Mouse (Mus musculus) layer of hippocampus, adult 2 months (tissue): ENCODE results near the gene Fam160a2. TPM values are rescaled to one million over a fixed set of nuclear protein-coding genes. Genes with fewer than 3 reads are reported as not detected.
"Not testable (repeated sequence)": the region's sequence is repeated elsewhere in the genome, so short reads cannot be mapped to it uniquely, and the experiment has no call there.

Source experiments
- DNase-seq, 2 experiments: peaks; one replicate each; pipeline ENCODE4 v3.0.0; 2022; ENCODE audit warnings: low spot score in 2 of 2
- H3K27ac ChIP-seq: fragments of 200-600 bp; 2 replicates; pipeline ENCODE4 v1.8.1; 2022
- H3K4me3 ChIP-seq: fragments of 200-600 bp; 2 replicates; pipeline ENCODE4 v1.8.1; 2022; ENCODE audit warnings: mild to moderate bottlenecking
- CTCF ChIP-seq: fragments of 200-600 bp; conservative IDR thresholded peaks from 2 replicates; pipeline ENCODE4 v1.8.1; 2022; ENCODE audit warnings: antibody characterized with exemption, mild to moderate bottlenecking, moderate library complexity
- total RNA-seq, 2 experiments: library from RNA; stranded (reverse); gene quantifications; 2 replicates each; pipeline ENCODE4 v1.2.3; 2021

Gene Fam160a2
- total RNA-seq, 2 experiments from 2014 or later = 59.7 to 66.1 TPM

- no peak for DNase-seq
- Histone ChIP-seq H3K4me3 (no peak overlapping the region), H3K27ac (no peak overlapping the region)
- no peak for TF ChIP-seq CTCF
These were observed 16.7 kb upstream of the Fam160a2 start for GRCm38 (mm10) chr7:105416529-105416928.

- peak in 1 of 2 experiments; percentile 30 for DNase-seq
- Histone ChIP-seq H3K27ac (no peak overlapping the region), H3K4me3 (no peak overlapping the region)
- TF ChIP-seq CTCF = no peak
These were observed 14.5 kb upstream of the Fam160a2 start for GRCm38 (mm10) chr7:105414385-105414784.

GRCm38 (mm10) chr7:105411874-105412632 is 12.2 kb upstream of the Fam160a2 start:
- peak; percentile 77 to 90 for DNase-seq
- not testable (repeated sequence) for H3K27ac ChIP-seq, H3K4me3 ChIP-seq
- TF ChIP-seq CTCF = peak; percentile 97

- Histone ChIP-seq H3K27ac (no peak overlapping the region), H3K4me3 (no peak overlapping the region)
- no peak for DNase-seq
- no peak for TF ChIP-seq CTCF
These were observed 6.5 kb upstream of the Fam160a2 start for GRCm38 (mm10) chr7:105406322-105406721.

GRCm38 (mm10) chr7:105404268-105404667 is 4.4 kb upstream of the Fam160a2 start, which contains the start of gene Cnga4:
Cnga4 (plus strand) TSS chr7:105404568.
- no peak for TF ChIP-seq CTCF
- H3K27ac ChIP-seq = no peak within 1 kb of the TSS
- H3K4me3 ChIP-seq = no peak within 1 kb of the TSS
- no peak for DNase-seq

- peak in 1 of 2 experiments; percentile 14 for DNase-seq
- TF ChIP-seq CTCF = no peak
- H3K27ac ChIP-seq = peak overlapping the region; percentile 93
- H3K4me3 ChIP-seq = peak overlapping the region; percentile 96
These were observed 558 bp downstream of the Fam160a2 start for GRCm38 (mm10) chr7:105399058-105399934.

GRCm38 (mm10) chr7:105396126-105396525 is 3.7 kb downstream of the Fam160a2 start:
- no peak overlapping the region for H3K4me3 ChIP-seq
- no peak for TF ChIP-seq CTCF
- no peak overlapping the region for H3K27ac ChIP-seq
- no peak for DNase-seq

- Histone ChIP-seq H3K4me3 (no peak overlapping the region), H3K27ac (no peak overlapping the region)
- no peak for TF ChIP-seq CTCF
These were observed 4.6 kb downstream of the Fam160a2 start for GRCm38 (mm10) chr7:105395131-105395820.

GRCm38 (mm10) chr7:105394606-105395005 is 5.2 kb downstream of the Fam160a2 start:
- DNase-seq = no peak
- TF ChIP-seq CTCF = no peak

More at GRCm38 (mm10) chr7:105395131-105395820, 4.6 kb downstream of the Fam160a2 start:
- DNase-seq = no peak

GRCm38 (mm10) chr7:105390236-105390635 is 9.6 kb downstream of the Fam160a2 start:
- no peak overlapping the region for H3K4me3 ChIP-seq
- no peak for DNase-seq
- H3K27ac ChIP-seq = no peak overlapping the region
- TF ChIP-seq CTCF = no peak

More at GRCm38 (mm10) chr7:105394606-105395005, 5.2 kb downstream of the Fam160a2 start:
- Histone ChIP-seq H3K27ac (no peak overlapping the region), H3K4me3 (no peak overlapping the region)

- no peak overlapping the region for H3K27ac ChIP-seq
- DNase-seq = no peak
- no peak for TF ChIP-seq CTCF
- no peak overlapping the region for H3K4me3 ChIP-seq
These were observed 12.2 kb downstream of the Fam160a2 start for GRCm38 (mm10) chr7:105387696-105388095.

GRCm38 (mm10) chr7:105380329-105380728 is 19.5 kb downstream of the Fam160a2 start:
- DNase-seq = no peak
- Histone ChIP-seq H3K4me3 (no peak overlapping the region), H3K27ac (no peak overlapping the region)
- no peak for TF ChIP-seq CTCF
